Mouse (Mus musculus) 416B (cell line): ENCODE data around the gene Rac3.
"Not testable (repeated sequence)": the region's sequence is repeated elsewhere in the genome, so short reads cannot be mapped to it uniquely, and the experiment has no call there.

Experiments used
- DNase-seq: peaks from one replicate; pipeline ENCODE4 v3.0.0; 2011; ENCODE audit warnings: low read depth

Gene Rac3

GRCm38 (mm10) chr11:120729432-120730050, 8.3 kb downstream of the Rac3 start:
- peak; percentile 52 for DNase-seq

- no peak for DNase-seq
Observed at GRCm38 (mm10) chr11:120730331-120730870, 9.1 kb downstream of the Rac3 start.

- DNase-seq: no peak
Observed at GRCm38 (mm10) chr11:120731395-120731794, 10.1 kb downstream of the Rac3 start.

- DNase-seq: peak; percentile 39
Observed at GRCm38 (mm10) chr11:120731858-120732680, 10.8 kb downstream of the Rac3 start, which contains the start of gene Cbr2. Cbr2 (minus strand) TSS chr11:120732114.

GRCm38 (mm10) chr11:120733521-120733920, 12.3 kb downstream of the Rac3 start:
- DNase-seq: no peak

- DNase-seq: no peak
Observed at GRCm38 (mm10) chr11:120736424-120736823, 15.2 kb downstream of the Rac3 start.

GRCm38 (mm10) chr11:120740981-120741380, 19.7 kb downstream of the Rac3 start:
- DNase-seq: no peak

GRCm38 (mm10) chr11:120744121-120744701, 22.9 kb downstream of the Rac3 start:
- DNase-seq: no peak

- DNase-seq: no peak
Observed at GRCm38 (mm10) chr11:120747974-120748373, 26.7 kb downstream of the Rac3 start.

GRCm38 (mm10) chr11:120749430-120749829, 28.2 kb downstream of the Rac3 start:
- peak; percentile 75 for DNase-seq

- no peak for DNase-seq
Observed at GRCm38 (mm10) chr11:120751606-120752005, 30.3 kb downstream of the Rac3 start.

GRCm38 (mm10) chr11:120760236-120760635, 39.0 kb downstream of the Rac3 start:
- no peak for DNase-seq

GRCm38 (mm10) chr11:120761811-120762671, 40.8 kb downstream of the Rac3 start:
- DNase-seq: no peak

- not testable (repeated sequence) for DNase-seq
Observed at GRCm38 (mm10) chr11:120762672-120763041, 41.4 kb downstream of the Rac3 start, which contains the start of gene Hmga1b. Hmga1b (plus strand) TSS chr11:120762794.

- DNase-seq: not testable (repeated sequence)
Observed at GRCm38 (mm10) chr11:120763121-120763999, 42.1 kb downstream of the Rac3 start.

GRCm38 (mm10) chr11:120767023-120767422, 45.8 kb downstream of the Rac3 start:
- peak; percentile 20 for DNase-seq

GRCm38 (mm10) chr11:120768206-120768605, 46.9 kb downstream of the Rac3 start:
- peak; percentile 20 for DNase-seq

- DNase-seq: no peak
Observed at GRCm38 (mm10) chr11:120772749-120773148, 51.5 kb downstream of the Rac3 start.
